ENCODE assay signal across 9 mouse cellular contexts in genomic region chr11:103307910-103308309, GRCm38 (mm10). TPM values are rescaled to one million over a fixed set of nuclear protein-coding genes. Genes with fewer than 3 reads are reported as not detected.
DNase-seq lines count a peak whose midpoint lies in the region; ATAC-seq lines count a peak whose summit lies in the region.
"Had no signal": no experiment of that assay in that cellular context is flagged by ENCODE, and none has a peak within 500 bp of the region (broad histone marks: within the 10 kb centered on the region; RNA-seq: fewer than 3 reads in every experiment).

No protein-coding gene starts in this region.

- H3K4me2 ChIP-seq in embryonic facial prominence, embryonic 13.5 days = no peak overlapping the region
- H3K4me2 ChIP-seq in midbrain, embryonic 14.5 days (ENCODE audit: low read length) = no peak overlapping the region
- H3K4me2 ChIP-seq: neural tube, embryonic 13.5 days had no signal

- peaks cover 24% of the 10 kb centered on the region for H3K4me1 ChIP-seq in embryonic facial prominence, embryonic 13.5 days
- peaks cover 23% of the 10 kb centered on the region for H3K4me1 ChIP-seq in embryonic facial prominence, embryonic 10.5 days
- peaks cover 3% of the 10 kb centered on the region; the same call in 1 of the 2 replicates for H3K4me1 ChIP-seq in midbrain, embryonic 14.5 days (ENCODE audit: control insufficient read depth, insufficient read depth, low read length)

- no peaks in the 10 kb centered on the region for H3K36me3 ChIP-seq in embryonic facial prominence, embryonic 13.5 days
- no peaks in the 10 kb centered on the region for H3K36me3 ChIP-seq in embryonic facial prominence, embryonic 10.5 days (replicated peaks)
- no peaks in the 10 kb centered on the region for H3K36me3 ChIP-seq in midbrain, embryonic 14.5 days (ENCODE audit: control insufficient read depth, insufficient read depth, low read length)
- H3K36me3 ChIP-seq: neural tube, embryonic 13.5 days had no signal

- no peaks in the 10 kb centered on the region for H3K9me3 ChIP-seq in embryonic facial prominence, embryonic 13.5 days
- H3K9me3 ChIP-seq in embryonic facial prominence, embryonic 10.5 days = no peaks in the 10 kb centered on the region
- no peaks in the 10 kb centered on the region for H3K9me3 ChIP-seq in midbrain, embryonic 14.5 days (ENCODE audit: control insufficient read depth, low read length)
- H3K9me3 ChIP-seq: neural tube, embryonic 13.5 days had no signal

- DNase-seq in embryonic facial prominence, embryonic 10.5 days (ENCODE audit: low spot score) = no peak
- DNase-seq in urinary bladder, postnatal 14 days (ENCODE audit: low spot score) = peak; percentile 76
- DNase-seq in urinary bladder, adult 2 months (ENCODE audit: low spot score) = no peak
- peak; percentile 85 to 88 for DNase-seq in kidney, postnatal 25 days
- DNase-seq in thymus, postnatal 4 days = peak; percentile 24
- DNase-seq in midbrain, embryonic 14.5 days = no peak
- DNase-seq in cerebellum, adult 9-11 months = no peak

- no peak overlapping the region for H3K27ac ChIP-seq in embryonic facial prominence, embryonic 13.5 days
- H3K27ac ChIP-seq in embryonic facial prominence, embryonic 10.5 days (replicated peaks) = no peak overlapping the region
- H3K27ac ChIP-seq in midbrain, embryonic 14.5 days (replicated peaks; ENCODE audit: low read depth, low read length) = no peak overlapping the region
- H3K27ac ChIP-seq: neural tube, embryonic 13.5 days had no signal

- no peaks in the 10 kb centered on the region for H3K27me3 ChIP-seq in embryonic facial prominence, embryonic 13.5 days
- H3K27me3 ChIP-seq in embryonic facial prominence, embryonic 10.5 days (replicated peaks; ENCODE audit: low read depth, poor library complexity, severe bottlenecking) = peaks cover 13% of the 10 kb centered on the region
- no peaks in the 10 kb centered on the region for H3K27me3 ChIP-seq in midbrain, embryonic 14.5 days (ENCODE audit: control insufficient read depth, insufficient read depth, low read length)

- WGBS in embryonic facial prominence, embryonic 13.5 days = 70% methylated on average over 8 of the region's 8 CpGs
- WGBS in embryonic facial prominence, embryonic 10.5 days = 74% methylated on average over 8 of the region's 8 CpGs
- whole genome bisulfite sequencing in midbrain, embryonic 14.5 days = 83% methylated on average over 8 of the region's 8 CpGs

- H3K4me3 ChIP-seq in embryonic facial prominence, embryonic 13.5 days = no peak overlapping the region
- no peak overlapping the region for H3K4me3 ChIP-seq in embryonic facial prominence, embryonic 10.5 days
- no peak overlapping the region for H3K4me3 ChIP-seq in midbrain, embryonic 14.5 days (replicated peaks; ENCODE audit: low read depth, low read length)
- H3K4me3 ChIP-seq: neural tube, embryonic 13.5 days had no signal

- ATAC-seq in embryonic facial prominence, embryonic 13.5 days (ENCODE audit: insufficient number of reproducible peaks, insufficient read depth, low FRiP score, low TSS enrichment, low read depth) = no peak
- no peak for ATAC-seq in midbrain, embryonic 14.5 days (ENCODE audit: low FRiP score, low TSS enrichment)

- H3K9ac ChIP-seq in embryonic facial prominence, embryonic 13.5 days = 0 out of 2 replicates have a peak overlapping the region, but pooled peaks have one; percentile 36
- H3K9ac ChIP-seq in midbrain, embryonic 14.5 days (replicated peaks; ENCODE audit: low read length) = no peak overlapping the region
- H3K9ac ChIP-seq: neural tube, embryonic 13.5 days had no signal

RNA-seq across cellular contexts. Expression of gene Map3k14, which starts 40.6 kb away (rescaled TPM):
- 4.4 and 5.5 TPM in 2 replicates for polyA plus RNA-seq in embryonic facial prominence, embryonic 13.5 days (2015; fragmentation: Nextera tagmentation; extraction: Ambion mirVana)
- 3.1 and 3.2 TPM in 2 replicates for polyA plus RNA-seq in embryonic facial prominence, embryonic 10.5 days (2016; fragmentation: Nextera tagmentation; extraction: Ambion mirVana)
- polyA plus RNA-seq in urinary bladder, adult 2 months (2012; rRNA removed) = 6.6 and 8.9 TPM in 2 replicates
- 3.0 and 3.4 TPM in 2 replicates for polyA plus RNA-seq in midbrain, embryonic 14.5 days (2014; fragmentation: Nextera tagmentation; extraction: Ambion mirVana)

RNA-seq across cellular contexts. Expression of gene Arhgap27, which starts 55.6 kb away (rescaled TPM):
- polyA plus RNA-seq in embryonic facial prominence, embryonic 13.5 days (2015; fragmentation: Nextera tagmentation; extraction: Ambion mirVana) = 6.8 and 7.2 TPM in 2 replicates
- 5.3 and 5.8 TPM in 2 replicates for polyA plus RNA-seq in embryonic facial prominence, embryonic 10.5 days (2016; fragmentation: Nextera tagmentation; extraction: Ambion mirVana)
- 22.3 and 23.4 TPM in 2 replicates for polyA plus RNA-seq in urinary bladder, adult 2 months (2012; rRNA removed)
- polyA plus RNA-seq in midbrain, embryonic 14.5 days (2014; fragmentation: Nextera tagmentation; extraction: Ambion mirVana) = 2.1 and 4.0 TPM in 2 replicates

Comparison
In these comparisons a context has a peak if more than half of its experiments do, and no peak if none do; other contexts are left out.
1. DNase-seq: peak in urinary bladder, postnatal 14 days (single experiment), kidney, postnatal 25 days (2 of 2) and thymus, postnatal 4 days (single experiment); none in embryonic facial prominence, embryonic 10.5 days (single experiment), urinary bladder, adult 2 months (single experiment), midbrain, embryonic 14.5 days (single experiment) and cerebellum, adult 9-11 months (single experiment).